Mouse (Mus musculus) A20 (cell line): ENCODE measurements at regions not wholly inside any gene's neighbourhood (a gene's known extent, or its start where the extent isn't known, plus 50 kb on each side); places are given as distances from the start of the nearest gene placed in this dataset.
A peak's percentile ranks its signal among the peaks of the same experiment; 100 is the strongest.

Source experiments
- DNase-seq: peaks from one replicate; pipeline ENCODE4 v3.0.0-alpha.2; 2011; ENCODE audit warnings: low read depth, low spot score

- DNase-seq: no peak
These were observed 319.9 kb upstream of the Sphkap start for GRCm38 (mm10) chr1:83727938-83728337.

- DNase-seq: peak; percentile 12
These were observed 319.2 kb upstream of the Sphkap start for GRCm38 (mm10) chr1:83727215-83727614.

GRCm38 (mm10) chr1:83723096-83723495 lies 315.1 kb upstream of the Sphkap start:
- no peak for DNase-seq

- DNase-seq: no peak
These were observed 312.2 kb upstream of the Sphkap start for GRCm38 (mm10) chr1:83720166-83720565.

GRCm38 (mm10) chr1:83717056-83717455 lies 309.1 kb upstream of the Sphkap start:
- DNase-seq: no peak

GRCm38 (mm10) chr1:83701696-83702404 lies 293.9 kb upstream of the Sphkap start:
- DNase-seq: no peak

GRCm38 (mm10) chr1:83697422-83697821 lies 289.4 kb upstream of the Sphkap start:
- DNase-seq: no peak

- no peak for DNase-seq
These were observed 277.2 kb upstream of the Sphkap start for GRCm38 (mm10) chr1:83685221-83685620.

- no peak for DNase-seq
These were observed 257.3 kb upstream of the Sphkap start for GRCm38 (mm10) chr1:83665326-83665725.

- no peak for DNase-seq
These were observed 254.1 kb upstream of the Sphkap start for GRCm38 (mm10) chr1:83661808-83662802.

GRCm38 (mm10) chr1:83653661-83654060 lies 245.7 kb upstream of the Sphkap start:
- no peak for DNase-seq

- no peak for DNase-seq
These were observed 237.6 kb upstream of the Sphkap start for GRCm38 (mm10) chr1:83645606-83646005.

- no peak for DNase-seq
These were observed 234.7 kb upstream of the Sphkap start for GRCm38 (mm10) chr1:83642656-83643055.

- no peak for DNase-seq
These were observed 228.1 kb upstream of the Sphkap start for GRCm38 (mm10) chr1:83636051-83636450.

GRCm38 (mm10) chr1:83631798-83632197 lies 223.8 kb upstream of the Sphkap start:
- DNase-seq: no peak

- DNase-seq: no peak
These were observed 223.4 kb upstream of the Sphkap start for GRCm38 (mm10) chr1:83631394-83631793.

GRCm38 (mm10) chr1:83587258-83587657 lies 179.3 kb upstream of the Sphkap start:
- no peak for DNase-seq

- DNase-seq: no peak
These were observed 175.0 kb upstream of the Sphkap start for GRCm38 (mm10) chr1:83583041-83583440.

- no peak for DNase-seq
These were observed 162.0 kb upstream of the Sphkap start for GRCm38 (mm10) chr1:83569991-83570390.

GRCm38 (mm10) chr1:83568746-83569145 lies 160.7 kb upstream of the Sphkap start:
- no peak for DNase-seq

- no peak for DNase-seq
These were observed 143.6 kb upstream of the Sphkap start for GRCm38 (mm10) chr1:83551617-83552016.

GRCm38 (mm10) chr1:83535461-83535860 lies 127.5 kb upstream of the Sphkap start:
- no peak for DNase-seq

GRCm38 (mm10) chr1:83527803-83528202 lies 119.8 kb upstream of the Sphkap start:
- no peak for DNase-seq
